Mouse (Mus musculus) small intestine, adult 10 weeks (tissue): ENCODE measurements around the gene Gm43951. TPM values are rescaled to one million over a fixed set of nuclear protein-coding genes. Genes with fewer than 3 reads are reported as not detected.

Experiments
- polyA plus RNA-seq: library from polyadenylated mRNA; stranded (reverse); fragments of 350-450 nt; fragmentation: Illumina TruSeq; extraction: RNeasy Lipid Tissue Mini Kit (QIAGEN cat#74804); gene quantifications from one replicate; pipeline ENCODE4 v1.2.3, GENCODE M21; 2014; ENCODE audit warnings: low replicate concordance

Gene Gm43951
- not detected for polyA plus RNA-seq

DNA sequence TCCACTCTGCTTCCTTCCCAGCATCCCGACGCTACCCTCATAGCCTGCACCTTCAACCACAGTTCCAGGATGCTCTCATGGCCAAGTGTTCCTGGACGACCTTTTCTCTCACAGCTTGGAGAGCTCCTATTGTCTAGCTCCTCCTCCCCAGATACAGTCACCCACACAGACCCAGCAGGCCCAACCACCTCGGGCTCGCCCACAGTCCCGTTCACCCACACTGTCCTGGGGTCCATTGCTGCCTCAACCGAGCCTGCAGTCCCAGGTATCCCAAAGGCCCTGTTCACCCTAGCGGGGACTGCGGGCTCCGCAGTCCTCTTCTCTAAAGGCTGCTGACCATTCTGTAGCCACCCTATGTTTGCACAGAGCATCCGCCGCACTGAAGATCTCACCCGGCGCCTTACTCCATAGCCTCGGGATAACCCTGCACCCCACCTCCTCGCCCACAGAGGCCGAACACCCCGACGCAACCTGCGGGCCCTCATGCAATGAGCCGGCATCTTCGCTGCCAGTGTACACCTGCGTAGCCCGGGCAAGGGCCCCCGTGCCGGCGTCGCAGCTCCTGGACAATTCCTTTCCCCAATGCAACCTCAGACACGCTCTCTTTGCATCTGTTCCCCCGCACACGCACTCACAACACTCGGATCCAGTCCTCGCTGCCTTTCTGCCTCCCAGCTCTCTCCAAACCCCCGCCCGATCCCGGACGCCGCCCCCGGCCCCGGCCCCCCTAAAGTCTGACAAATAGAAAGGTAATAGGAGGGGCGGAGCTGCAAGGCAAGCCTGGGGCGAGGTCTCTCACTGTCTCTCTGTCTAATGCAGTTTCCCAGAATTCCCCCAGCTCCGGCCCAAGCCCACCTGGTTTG, at the start of gene Gm43951:
TSS of gene Gm43951 (minus strand) at position 500 of the 863 bp plus-strand sequence.

DNA sequence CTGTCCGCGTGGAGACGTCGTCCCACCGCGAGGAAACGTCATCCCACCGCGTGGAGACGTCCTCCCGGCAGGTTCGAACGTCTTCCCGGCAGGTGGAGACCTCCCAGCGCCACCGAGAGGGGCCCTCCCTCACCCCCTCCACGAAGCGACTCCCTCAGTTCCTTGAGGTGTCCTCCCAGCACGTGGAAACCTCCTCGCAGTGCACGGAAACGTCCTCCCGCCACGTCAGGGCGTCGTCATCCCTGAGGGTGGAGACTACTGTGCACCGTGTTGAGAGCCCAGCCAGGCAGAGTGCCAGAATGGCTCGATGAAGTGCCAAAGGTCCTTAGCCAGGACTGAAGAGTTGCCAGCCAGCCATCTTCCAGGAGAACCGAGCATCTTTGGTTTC, 8.8 kb upstream of the Gm43951 start, which contains the start of gene Med31:
TSS of gene Med31 (minus strand) at position 183 of the 388 bp plus-strand sequence.

DNA sequence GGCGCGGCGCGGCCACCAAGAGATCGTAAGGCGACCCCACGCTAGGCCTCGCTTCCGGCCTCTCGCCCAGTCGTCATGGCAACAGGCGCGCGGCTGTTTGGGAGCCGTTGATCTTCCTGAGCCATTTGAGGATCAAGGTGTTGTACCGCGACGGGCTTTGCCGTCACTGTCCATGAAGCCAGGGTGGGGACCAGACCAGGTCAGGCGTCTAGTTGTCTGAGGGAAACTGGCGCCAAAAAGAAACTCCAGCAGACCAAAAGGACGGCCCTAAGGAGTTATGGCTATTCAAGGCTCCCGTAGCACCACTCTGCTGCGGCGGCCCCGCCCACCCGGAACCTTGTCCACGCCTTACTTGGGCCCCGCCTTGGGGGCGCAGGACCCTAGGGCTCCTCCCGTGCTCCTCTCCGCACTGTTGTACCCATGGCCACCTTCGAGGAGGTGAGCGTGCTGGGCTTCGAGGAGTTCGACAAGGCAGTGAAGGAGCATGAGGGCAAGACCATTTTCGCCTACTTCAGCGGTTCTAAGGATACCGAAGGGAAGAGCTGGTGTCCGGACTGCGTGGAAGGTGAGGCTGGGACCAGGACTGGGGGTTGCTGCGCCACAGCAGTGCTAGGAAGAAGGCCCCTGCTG, 679 bp upstream of the Gm43951 start, which contains the start of the genes 4933427D14Rik and Txndc17:
TSS of gene 4933427D14Rik (minus strand) at position 256 of the 630 bp plus-strand sequence.
TSS of gene Txndc17 (plus strand) at position 344 of the 630 bp plus-strand sequence.

Other genes with a start within 250 kb of the Gm43951 start
- gene Aipl1, start 169.3 kb downstream of the Gm43951 start, polyA plus RNA-seq: not detected
- gene Pimreg, start 164.8 kb downstream of the Gm43951 start, polyA plus RNA-seq: not detected
- gene Pitpnm3, start 71.1 kb downstream of the Gm43951 start, polyA plus RNA-seq: 0.33 TPM
- gene 4933427D14Rik, start 619 bp upstream of the Gm43951 start, polyA plus RNA-seq: 10.7 TPM
- gene Txndc17, start 707 bp upstream of the Gm43951 start, polyA plus RNA-seq: 391 TPM
- 11.3 TPM for gene Med31, start 8.8 kb upstream of the Gm43951 start, polyA plus RNA-seq
- gene Slc13a5, start 60.4 kb upstream of the Gm43951 start, polyA plus RNA-seq: not detected
- 56.3 TPM for gene Xaf1, start 94.8 kb upstream of the Gm43951 start, polyA plus RNA-seq
- not detected for gene Fbxo39, start 107.6 kb upstream of the Gm43951 start, polyA plus RNA-seq
- gene Tekt1, start 155.6 kb upstream of the Gm43951 start, polyA plus RNA-seq: not detected
- gene Smtnl2, start 204.9 kb upstream of the Gm43951 start, polyA plus RNA-seq: 0.74 TPM
- 0.37 TPM for gene Ggt6, start 228.7 kb upstream of the Gm43951 start, polyA plus RNA-seq
- 13.8 TPM for gene Mybbp1a, start 234.5 kb upstream of the Gm43951 start, polyA plus RNA-seq